7 mouse cellular contexts compared by ENCODE assay signal in genomic region chr16:33891561-33892281, GRCm38 (mm10).
A peak's percentile ranks its signal among the peaks of the same experiment; 100 is the strongest.
DNase-seq lines count a peak whose midpoint lies in the region; ATAC-seq and TF ChIP-seq lines count a peak whose summit lies in the region.

No protein-coding gene starts in this region.

- peaks cover 14% of the 10 kb centered on the region; the same call in 1 of the 2 replicates for H3K4me1 ChIP-seq in lung, postnatal 0 days (ENCODE audit: insufficient read depth, low read depth, low read length)

- no peaks in the 10 kb centered on the region for H3K9me3 ChIP-seq in lung, postnatal 0 days (ENCODE audit: low read length)

- peak; percentile 28; the same call in 1 of the 2 replicates for TF ChIP-seq EP300 in lung, postnatal 0 days (IDR thresholded peaks at IDR 0.05)

- ATAC-seq in lung, postnatal 0 days, result peak; percentile 80

- H3K9ac ChIP-seq in lung, postnatal 0 days (replicated peaks; ENCODE audit: low read depth), result no peak overlapping the region

- intact Hi-C loops in heart, postnatal 10 days (cut with DNase I), result loop anchor here (2.0 kb wide), 2 partner anchors 49 to 59 kb away; no protein-coding TSS in a partner anchor

- WGBS in lung, postnatal 0 days, result 8% methylated on average over 14 of the region's 14 CpGs

- H3K36me3 ChIP-seq in lung, postnatal 0 days (ENCODE audit: insufficient read depth, low read length), result no peaks in the 10 kb centered on the region

- H3K27ac ChIP-seq in layer of hippocampus, adult 2 months, result peak overlapping the region; percentile 65
- H3K27ac ChIP-seq in lung, postnatal 0 days (ENCODE audit: low read length), result peak overlapping the region; percentile 66

- H3K4me3 ChIP-seq in layer of hippocampus, adult 2 months, result no peak overlapping the region; the same call in 1 of the 2 replicates
- 0 out of 2 replicates have a peak overlapping the region, but pooled peaks have one; percentile 12 for H3K4me3 ChIP-seq in lung, postnatal 0 days (ENCODE audit: low read depth, low read length)

- TF ChIP-seq CTCF in layer of hippocampus, adult 2 months (conservative IDR thresholded peaks at IDR 0.05), result no peak
- TF ChIP-seq CTCF in lung, postnatal 0 days (IDR thresholded peaks at IDR 0.05), result peak; percentile 20; the same call in 1 of the 2 replicates

- H3K27me3 ChIP-seq in lung, postnatal 0 days (replicated peaks; ENCODE audit: insufficient read depth, low read length), result no peaks in the 10 kb centered on the region

- peak overlapping the region; percentile 43 for H3K4me2 ChIP-seq in lung, postnatal 0 days (replicated peaks; ENCODE audit: low read depth, low read length)

- peak; percentile 11 for DNase-seq in MEL-GATA-1-ER (ENCODE audit: extremely low read depth, low read depth)
- peak; percentile 95 for DNase-seq in adrenal gland, postnatal 36 days
- DNase-seq in fibroblast of lung, adult 2 months (ENCODE audit: low read depth), result peak; percentile 91
- peak; percentile 91 to 94 for DNase-seq in heart, postnatal 10 days
- DNase-seq in layer of hippocampus, adult 2 months (ENCODE audit: low spot score in 2 of 2), result peak in 1 of 2 experiments; percentile 55
- DNase-seq in lung, postnatal 0 days (ENCODE audit: low spot score), result peak; percentile 88
- peak; percentile 82 for DNase-seq in right cerebral cortex, postnatal 14 days
